Mouse (Mus musculus) common myeloid progenitor, adult 5-6 weeks (primary cell): Measurements from ENCODE around the gene Twist2. TPM values are rescaled to one million over a fixed set of nuclear protein-coding genes. Genes with fewer than 3 reads are reported as not detected.

Source experiments
- ATAC-seq: replicated peaks from 2 replicates; pipeline ENCODE4 v1.8.0; 2016; ENCODE audit warnings: low read depth, mild to moderate bottlenecking, moderate TSS enrichment, inconsistent platforms; ENCODE audit not compliant: poor library complexity, severe bottlenecking
- total RNA-seq: library from RNA; stranded (forward); fragments of 200-1000, 187-1606 nt; gene quantifications from 2 replicates; pipeline ENCODE4 v1.2.3, GENCODE M21; 2017

The Twist2 gene
- total RNA-seq, 1 experiment from 2014 or later, result not detected

DNA sequence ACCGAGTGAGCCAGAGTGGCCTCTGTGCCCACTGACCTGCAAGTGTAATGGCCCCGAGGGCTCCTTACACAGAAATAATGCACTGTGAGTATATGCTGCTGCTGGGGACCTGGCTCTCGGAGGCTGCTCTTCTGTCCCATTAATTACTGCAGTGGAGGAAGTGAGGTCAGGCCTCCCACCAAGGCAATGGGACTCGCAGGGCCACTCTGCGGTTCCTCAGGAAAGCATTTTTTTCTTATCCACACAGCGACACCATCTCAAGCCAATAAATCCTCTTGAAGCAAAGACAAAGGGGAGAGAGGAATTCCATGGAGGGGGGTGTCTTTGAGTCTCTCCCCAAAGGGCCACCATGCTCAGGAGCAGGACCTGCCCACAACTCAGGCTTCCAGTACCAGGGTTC is 69.8 kb downstream of the Twist2 start:
- ATAC-seq, result no peak

DNA sequence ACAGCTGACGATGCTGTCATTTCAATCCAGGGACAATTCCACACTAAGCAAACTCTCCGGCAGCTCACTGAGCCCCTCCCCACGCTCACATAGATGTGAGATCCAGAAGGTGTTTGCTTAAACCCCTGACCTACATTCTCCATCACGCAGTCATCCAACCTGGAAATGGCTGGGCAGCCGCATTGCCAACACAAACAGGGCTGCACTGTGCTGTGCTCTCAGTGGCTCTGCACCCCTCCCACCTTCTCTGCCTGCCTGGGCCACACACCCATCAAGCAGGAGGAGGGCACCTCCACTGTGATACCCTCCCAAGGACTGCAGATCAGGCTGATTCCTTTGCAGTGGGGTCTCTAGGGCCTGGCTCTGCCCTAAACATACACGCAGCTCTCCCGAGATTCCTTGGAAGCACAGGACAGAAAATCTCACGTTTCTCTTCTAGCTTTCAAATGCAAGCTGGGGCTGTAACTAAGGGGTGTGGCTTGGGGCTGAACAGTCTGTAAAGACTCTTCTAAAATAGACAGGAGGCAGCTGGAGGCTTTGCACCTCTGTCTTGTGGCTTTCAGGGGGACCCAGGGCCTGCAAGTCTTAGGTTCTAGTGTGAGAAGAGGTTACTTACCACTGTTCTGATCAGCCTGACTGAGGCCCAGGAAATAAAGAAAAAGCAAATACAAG is 71.3 kb downstream of the Twist2 start:
- ATAC-seq, result no peak

DNA sequence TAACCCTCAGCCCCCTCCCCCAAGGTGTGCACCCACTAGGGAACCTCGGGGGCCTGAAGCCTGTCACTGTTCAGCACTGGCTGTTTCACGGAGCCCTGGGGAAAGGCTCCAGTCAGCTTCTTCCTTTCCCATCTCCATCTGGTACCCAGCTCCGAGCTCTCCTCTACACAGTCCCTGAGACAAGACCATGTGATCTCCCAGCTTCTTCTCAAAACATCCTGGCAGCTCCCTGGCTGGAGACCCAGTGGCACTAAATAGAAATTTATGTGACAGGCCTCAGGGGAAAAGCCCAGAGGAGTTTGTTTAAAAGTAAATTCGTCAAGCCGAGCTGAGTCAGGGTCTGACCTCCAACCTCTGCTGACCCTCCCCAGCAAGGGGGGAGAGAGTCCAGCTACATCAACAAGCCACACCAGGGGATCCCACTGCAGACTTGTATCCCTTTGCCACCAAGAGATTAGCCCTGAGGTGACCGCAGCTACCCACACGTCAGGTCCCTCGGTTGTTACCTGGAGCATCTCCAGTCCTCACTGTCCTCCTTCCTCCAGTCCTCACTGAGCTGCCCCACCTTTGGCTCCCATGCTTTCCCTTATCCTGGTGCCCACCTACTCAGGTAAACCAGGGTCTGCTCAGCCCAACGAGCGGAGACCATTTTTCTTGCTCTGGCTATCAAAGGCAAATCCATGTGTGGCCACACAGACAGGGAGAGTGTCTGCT is 72.5 kb downstream of the Twist2 start:
- ATAC-seq, result no peak

DNA sequence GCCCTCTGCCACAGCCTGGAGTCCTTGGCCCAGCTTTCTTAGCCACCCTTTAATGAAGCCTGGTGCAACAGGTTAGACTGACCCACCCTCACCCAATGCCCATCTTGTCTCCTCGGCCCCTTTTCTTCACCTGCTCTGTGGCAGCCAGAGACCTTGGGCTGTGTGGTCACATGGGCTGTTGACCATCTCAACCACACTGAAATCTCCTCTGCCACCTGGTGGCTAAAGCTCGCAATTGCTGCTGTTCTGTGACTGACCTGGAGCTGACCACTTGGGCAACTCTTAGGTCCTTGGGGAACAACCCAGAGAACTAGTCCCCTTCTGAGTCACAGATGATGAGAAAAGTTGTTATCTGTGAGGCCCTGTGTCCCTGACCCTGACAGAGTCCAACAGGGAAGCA is 73.4 kb downstream of the Twist2 start:
- peak; percentile 45; the same call in 1 of the 2 replicates for ATAC-seq

DNA sequence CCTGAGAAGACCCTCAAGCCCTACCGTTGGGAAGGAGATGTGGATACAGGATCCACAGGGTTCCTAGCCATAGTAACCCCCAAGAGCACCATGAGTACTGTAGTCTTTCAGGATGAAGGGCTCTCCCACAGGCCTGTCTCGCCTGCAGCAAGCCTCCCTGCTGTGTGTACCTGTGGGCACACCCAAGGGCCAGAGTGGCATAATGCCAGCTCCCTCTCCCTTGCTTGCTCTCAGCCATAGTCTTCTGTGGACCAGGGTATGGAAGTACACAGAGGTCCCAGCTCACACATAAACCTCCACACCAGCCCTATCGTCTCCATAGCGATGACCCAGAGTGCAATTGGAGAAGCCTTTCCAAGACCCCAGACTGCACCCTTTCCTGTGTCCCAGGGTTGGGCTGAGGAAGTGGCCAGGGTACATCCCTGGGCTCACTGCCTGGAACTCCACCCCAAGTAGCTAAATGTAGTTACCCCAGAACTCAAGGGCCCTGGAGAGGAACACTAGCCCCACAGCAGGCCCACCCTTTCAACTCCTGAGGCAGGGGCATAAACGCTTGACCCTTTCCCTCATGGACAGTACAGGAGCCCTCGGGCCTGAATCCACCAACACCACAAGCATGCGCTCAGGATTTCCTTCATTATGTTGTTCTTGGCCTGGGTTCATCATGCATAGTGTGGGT is 73.9 kb downstream of the Twist2 start:
- no peak for ATAC-seq

DNA sequence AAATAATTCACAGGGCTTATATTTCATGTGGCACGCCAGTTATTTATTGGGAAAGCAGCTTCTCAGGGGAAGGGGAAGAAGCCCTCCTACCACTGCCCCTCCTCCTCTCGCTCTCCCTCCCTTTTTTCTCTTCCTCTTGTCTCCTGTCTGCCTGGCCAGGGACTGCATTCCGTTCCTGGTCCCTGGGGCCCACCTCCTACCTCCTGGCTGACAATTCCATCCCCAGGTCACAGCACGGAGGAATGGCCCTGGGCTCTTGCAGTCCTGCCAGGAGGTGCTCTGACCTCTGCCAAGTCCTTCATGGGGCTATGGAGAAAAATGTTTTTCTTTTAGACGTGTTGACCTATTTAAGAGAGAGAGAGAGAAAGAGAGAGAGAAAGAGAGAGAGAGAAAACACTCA is 77.4 kb downstream of the Twist2 start:
- ATAC-seq, result no peak

DNA sequence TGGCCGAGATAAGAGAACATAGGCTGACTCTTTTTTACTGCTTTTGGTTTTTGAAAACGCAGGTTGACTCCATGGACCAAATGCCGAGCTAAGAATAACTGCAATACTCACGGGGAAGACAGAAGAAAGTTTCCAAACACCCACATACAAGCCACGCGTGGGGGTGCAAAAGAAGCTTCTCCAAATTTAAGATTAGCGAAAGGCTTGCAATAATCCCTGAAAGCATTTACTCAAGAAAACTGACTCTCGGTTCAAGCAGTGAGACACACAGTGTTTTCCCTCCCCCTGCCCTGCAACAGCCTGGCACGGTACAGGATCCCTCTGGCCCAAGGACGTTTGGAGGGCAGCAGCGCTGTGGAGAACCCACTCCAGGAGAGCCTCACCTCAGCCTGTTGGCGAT is 78.9 kb downstream of the Twist2 start:
- no peak for ATAC-seq

DNA sequence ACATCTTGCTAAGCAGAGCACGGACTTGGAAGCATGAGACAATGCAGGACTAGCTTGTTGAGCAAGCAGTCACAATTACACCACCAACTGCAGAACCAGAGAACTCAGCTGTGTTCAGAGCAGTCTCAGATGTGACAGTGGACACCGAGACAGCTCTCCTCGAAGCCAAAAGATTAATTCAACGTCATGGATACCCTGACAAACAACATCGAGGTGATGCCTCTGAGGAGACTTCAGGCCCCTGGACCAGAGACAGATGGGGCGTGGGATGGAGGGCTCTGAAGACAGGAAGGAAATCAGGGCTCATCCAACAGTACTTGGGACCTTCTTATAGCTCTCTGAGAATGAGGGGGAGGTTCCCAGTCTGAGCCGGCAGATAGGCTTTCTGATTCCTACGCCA is 79.6 kb downstream of the Twist2 start:
- no peak for ATAC-seq

DNA sequence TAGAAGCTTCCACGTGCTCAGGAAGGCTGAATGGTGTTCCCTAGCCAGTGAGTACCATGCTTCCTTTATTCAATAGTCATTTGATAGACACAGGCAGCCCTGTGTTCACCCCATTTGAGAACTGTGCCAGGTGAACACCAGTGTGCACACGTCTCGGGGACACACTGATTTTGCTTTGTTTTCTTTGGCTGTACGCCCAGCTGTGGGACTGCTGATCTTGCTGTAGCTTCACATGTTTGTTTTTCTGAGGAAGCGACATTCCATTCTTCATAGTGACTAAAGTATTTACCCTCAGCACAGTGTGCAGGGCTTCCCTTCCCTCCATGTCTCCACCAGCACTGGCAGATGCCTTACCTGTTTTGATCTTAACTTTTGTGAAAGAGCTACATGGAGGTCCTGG is 81.9 kb downstream of the Twist2 start:
- no peak for ATAC-seq

DNA sequence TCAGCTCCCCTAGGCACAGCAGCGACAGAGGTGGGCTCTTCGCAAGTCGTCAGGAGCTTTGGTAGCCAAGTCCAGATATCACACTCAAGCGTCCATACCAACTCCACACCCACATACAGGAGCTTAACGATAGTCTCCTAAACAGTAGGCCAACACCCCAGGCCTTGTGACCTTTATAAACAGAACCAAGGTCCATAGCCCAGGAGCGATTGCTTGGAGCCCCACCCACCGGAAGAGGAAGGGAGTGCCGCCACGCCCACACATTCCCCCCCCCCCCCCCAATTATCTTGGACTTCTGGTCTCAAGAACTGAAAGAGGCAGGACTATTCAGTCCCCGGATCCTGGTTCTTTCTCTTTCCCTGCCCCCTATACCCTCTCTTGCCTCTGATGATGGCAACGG is 92.3 kb downstream of the Twist2 start:
- no peak for ATAC-seq

DNA sequence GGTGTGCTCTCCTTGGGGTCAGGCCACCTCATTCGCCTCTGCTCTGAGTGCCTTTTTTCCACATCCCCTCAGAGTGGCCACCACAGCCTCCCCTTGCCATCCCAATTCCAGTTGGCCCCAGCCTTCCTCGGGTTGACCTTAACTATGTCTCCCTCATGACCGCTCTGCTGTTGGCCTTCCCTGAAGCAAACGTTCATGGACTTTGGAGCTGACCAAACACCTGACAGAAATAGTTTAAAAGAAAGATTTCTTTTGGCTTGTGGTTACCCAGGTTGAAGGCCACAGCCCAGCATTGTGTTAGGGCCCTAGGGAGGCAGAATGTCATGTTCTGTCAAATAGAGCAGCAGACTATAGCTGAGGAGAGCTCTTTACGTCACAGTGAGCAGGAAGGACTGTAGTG is 93.0 kb downstream of the Twist2 start:
- ATAC-seq, result no peak

DNA sequence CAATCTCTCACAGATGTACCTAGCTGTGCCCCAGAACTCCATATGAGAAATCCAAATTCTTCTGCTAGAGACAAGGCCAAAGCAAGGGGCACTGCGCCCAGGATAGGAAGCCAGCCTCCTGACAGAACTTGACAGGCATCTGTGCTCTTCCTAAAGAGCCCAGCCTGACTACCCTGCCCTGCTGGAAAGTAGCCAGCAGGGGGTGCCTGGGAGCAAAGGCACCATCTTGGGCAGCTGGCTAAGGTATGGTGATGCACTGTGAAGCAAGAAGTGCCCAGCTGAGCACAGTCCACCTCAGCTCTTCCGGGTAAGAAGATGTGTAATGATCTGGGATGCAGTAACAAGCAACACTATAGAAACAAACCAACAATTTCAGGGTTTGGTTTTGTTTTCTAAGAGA is 95.8 kb downstream of the Twist2 start:
- ATAC-seq, result no peak
